Mouse (Mus musculus) c-Kit-positive CD71-positive TER-119-positive erythroid progenitor cells, embryonic 14.5 days (primary cell): ENCODE data around the gene Ubl3.

Experiments
- DNase-seq: peaks from one replicate; pipeline ENCODE4 v3.0.0-alpha.2; 2013; ENCODE audit warnings: low spot score

Gene Ubl3

GRCm38 (mm10) chr5:148552187-148553071 lies at the start of gene Ubl3:
Gene Ubl3 (minus strand): TSS chr5:148552789.
- peak; percentile 68 for DNase-seq

GRCm38 (mm10) chr5:148598376-148598775 lies 45.8 kb upstream of the Ubl3 start:
- no peak for DNase-seq

GRCm38 (mm10) chr5:148596086-148596753 lies 43.6 kb upstream of the Ubl3 start:
- no peak for DNase-seq

GRCm38 (mm10) chr5:148595459-148595751 lies 42.8 kb upstream of the Ubl3 start:
- no peak for DNase-seq

GRCm38 (mm10) chr5:148594693-148595458 lies 42.3 kb upstream of the Ubl3 start:
- no peak for DNase-seq

GRCm38 (mm10) chr5:148593607-148594006 lies 41.0 kb upstream of the Ubl3 start:
- DNase-seq = no peak

- no peak for DNase-seq
Measured at GRCm38 (mm10) chr5:148591448-148591862, 38.9 kb upstream of the Ubl3 start.

GRCm38 (mm10) chr5:148590603-148591447 lies 38.2 kb upstream of the Ubl3 start:
- no peak for DNase-seq

- DNase-seq = no peak
Measured at GRCm38 (mm10) chr5:148588987-148589386, 36.4 kb upstream of the Ubl3 start.

GRCm38 (mm10) chr5:148588142-148588650 lies 35.6 kb upstream of the Ubl3 start:
- DNase-seq = no peak

GRCm38 (mm10) chr5:148580388-148580985 lies 27.9 kb upstream of the Ubl3 start:
- no peak for DNase-seq

- DNase-seq = no peak
Measured at GRCm38 (mm10) chr5:148579156-148579555, 26.6 kb upstream of the Ubl3 start.

- no peak for DNase-seq
Measured at GRCm38 (mm10) chr5:148578353-148578752, 25.8 kb upstream of the Ubl3 start.

GRCm38 (mm10) chr5:148577278-148577677 lies 24.7 kb upstream of the Ubl3 start:
- no peak for DNase-seq

- DNase-seq = no peak
Measured at GRCm38 (mm10) chr5:148575163-148575562, 22.6 kb upstream of the Ubl3 start.

GRCm38 (mm10) chr5:148572676-148573075 lies 20.1 kb upstream of the Ubl3 start:
- DNase-seq = no peak

- DNase-seq = no peak
Measured at GRCm38 (mm10) chr5:148570571-148571304, 18.1 kb upstream of the Ubl3 start.

- DNase-seq = no peak
Measured at GRCm38 (mm10) chr5:148569444-148569843, 16.9 kb upstream of the Ubl3 start.

- no peak for DNase-seq
Measured at GRCm38 (mm10) chr5:148565636-148566035, 13.0 kb upstream of the Ubl3 start.

GRCm38 (mm10) chr5:148564073-148564472 lies 11.5 kb upstream of the Ubl3 start:
- DNase-seq = no peak
